Mouse (Mus musculus) adrenal gland, adult 8-10 months (tissue): ENCODE results near the gene Ctcf. TPM values are rescaled to one million over a fixed set of nuclear protein-coding genes. Genes with fewer than 3 reads are reported as not detected.

Experiments used
- DNase-seq: peaks from one replicate; pipeline ENCODE4 v3.0.0; 2022
- total RNA-seq, 4 experiments: library from RNA; stranded (reverse); gene quantifications; 2 replicates each; pipeline ENCODE4 v1.2.4; 2022

Gene Ctcf
- total RNA-seq, 4 experiments from 2014 or later, result 61.2 to 79.1 (median 67.7) TPM

DNA sequence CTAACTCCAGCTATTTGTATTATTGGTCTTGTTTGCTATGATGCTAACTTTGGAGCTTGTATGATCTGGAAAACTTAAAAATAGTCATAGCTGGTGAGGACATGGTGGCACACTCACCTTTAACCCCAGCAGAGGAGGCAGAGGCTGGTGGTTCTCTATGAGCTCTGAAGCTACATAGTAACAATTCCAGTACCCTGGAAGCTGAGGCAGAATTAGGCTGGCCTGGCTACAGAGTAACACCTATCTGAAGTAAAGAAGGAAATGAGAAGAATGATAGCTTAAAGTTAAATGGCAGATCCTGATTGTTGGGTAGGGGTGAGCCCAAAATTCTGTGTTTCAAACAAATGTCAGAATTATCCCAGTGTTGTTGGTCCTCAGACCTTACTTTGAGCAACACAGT is 21.3 kb downstream of the Ctcf start:
- DNase-seq, result no peak

DNA sequence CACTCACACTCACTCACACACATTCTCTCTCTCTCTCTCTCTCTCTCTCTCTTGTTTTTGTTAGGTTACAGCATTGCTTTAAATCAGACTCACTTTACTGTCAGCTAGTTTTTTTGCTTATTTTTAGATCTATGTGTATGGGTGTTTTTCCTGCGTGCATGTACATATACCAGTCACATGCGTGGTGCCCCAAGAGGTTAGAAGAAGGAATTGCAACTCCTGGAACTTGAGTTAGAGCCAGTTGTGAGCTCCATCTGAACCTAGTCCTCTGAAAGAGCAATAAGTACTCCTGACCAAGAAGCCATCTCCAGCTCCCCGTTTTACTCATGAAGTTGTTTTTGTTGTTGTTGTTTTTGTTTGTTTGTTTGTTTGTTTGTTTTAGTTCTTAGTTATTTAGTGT is 24.8 kb downstream of the Ctcf start:
- DNase-seq, result no peak

DNA sequence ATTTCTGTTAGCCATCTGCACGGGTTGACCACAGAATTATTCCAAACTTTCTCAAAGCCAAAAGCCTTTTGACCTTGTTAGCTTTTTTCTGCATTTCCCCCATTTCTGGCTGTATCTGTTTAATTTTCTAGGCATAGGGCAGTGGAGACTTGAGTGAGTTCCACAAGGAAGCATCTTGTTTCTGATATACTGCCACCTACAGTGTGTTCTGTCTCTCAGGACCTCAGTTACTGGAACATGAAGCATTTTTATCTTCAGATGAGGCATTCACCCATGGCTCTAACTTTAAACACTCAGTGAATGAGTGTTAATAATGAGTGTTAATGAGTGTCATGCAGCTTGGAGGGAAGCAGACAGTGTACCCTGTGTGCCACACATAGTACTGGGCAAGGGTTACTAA is 41.5 kb downstream of the Ctcf start:
- no peak for DNase-seq

DNA sequence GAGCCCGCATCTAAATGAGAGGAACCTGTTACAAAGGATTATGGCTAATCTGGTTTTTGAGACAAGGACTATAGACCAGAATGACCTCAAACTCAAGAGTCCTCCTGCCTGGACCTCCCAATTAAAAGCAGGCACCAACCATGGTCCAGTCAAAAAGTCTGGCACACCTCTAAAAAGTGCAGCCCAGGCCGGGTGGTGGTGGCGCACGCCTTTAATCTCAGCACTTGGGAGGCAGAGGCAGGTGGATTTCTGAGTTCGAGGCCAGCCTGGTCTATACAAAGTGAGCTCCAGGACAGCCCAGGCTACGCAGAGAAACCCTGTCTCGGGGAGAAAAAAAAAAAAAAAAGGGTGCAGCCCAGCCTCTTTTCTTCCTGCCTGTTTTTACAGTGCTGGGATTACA is 49.0 kb downstream of the Ctcf start:
- no peak for DNase-seq

DNA sequence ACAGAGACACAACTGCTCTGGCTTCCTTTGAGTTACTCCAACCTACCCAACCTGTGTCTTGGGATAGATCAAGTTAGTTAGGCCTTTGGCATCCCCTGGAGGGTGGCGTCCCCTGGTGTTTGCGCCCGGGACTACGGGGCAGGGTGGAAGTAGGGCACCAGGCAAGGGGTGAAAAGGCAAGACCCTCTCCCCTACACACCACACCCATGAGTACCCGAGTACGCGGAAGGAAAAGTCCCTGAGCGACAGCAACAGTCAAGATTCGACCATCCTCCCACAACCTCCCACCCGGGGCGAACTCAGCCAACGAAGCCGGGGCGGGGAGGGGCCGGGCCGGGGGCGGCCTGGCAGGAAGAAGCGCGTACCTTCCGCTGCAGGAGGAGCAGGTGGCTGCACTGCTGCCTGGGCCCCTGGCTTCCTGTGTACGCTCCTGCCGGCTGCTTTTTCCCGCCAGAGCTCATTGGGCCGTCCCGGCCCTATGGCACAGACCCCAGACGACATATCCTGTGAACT is 49.5 kb downstream of the Ctcf start, which contains the start of gene Carmil2:
Gene Carmil2 (plus strand): TSS at position 479 of the 513 bp plus-strand sequence.
- no peak for DNase-seq

DNA sequence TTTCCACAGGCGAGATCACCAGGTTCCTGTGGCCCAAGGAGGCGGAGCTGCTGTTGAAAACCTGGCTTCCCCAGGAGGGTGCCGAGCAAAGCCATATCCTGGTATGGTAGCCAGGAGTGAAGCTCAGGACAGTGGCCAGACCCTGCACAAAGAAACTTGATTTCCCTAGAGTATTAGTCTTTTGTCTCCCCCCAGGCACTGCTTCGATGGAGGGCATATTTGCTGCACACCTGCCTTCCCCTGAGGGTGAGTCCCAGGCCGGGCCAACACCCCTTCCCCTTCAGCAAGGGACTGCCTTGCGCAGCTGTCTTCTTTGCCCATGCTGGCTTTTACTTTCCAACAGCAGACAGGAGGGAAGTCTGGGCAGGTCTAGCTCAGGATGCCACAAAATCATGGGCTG is 50.2 kb downstream of the Ctcf start:
- no peak for DNase-seq

DNA sequence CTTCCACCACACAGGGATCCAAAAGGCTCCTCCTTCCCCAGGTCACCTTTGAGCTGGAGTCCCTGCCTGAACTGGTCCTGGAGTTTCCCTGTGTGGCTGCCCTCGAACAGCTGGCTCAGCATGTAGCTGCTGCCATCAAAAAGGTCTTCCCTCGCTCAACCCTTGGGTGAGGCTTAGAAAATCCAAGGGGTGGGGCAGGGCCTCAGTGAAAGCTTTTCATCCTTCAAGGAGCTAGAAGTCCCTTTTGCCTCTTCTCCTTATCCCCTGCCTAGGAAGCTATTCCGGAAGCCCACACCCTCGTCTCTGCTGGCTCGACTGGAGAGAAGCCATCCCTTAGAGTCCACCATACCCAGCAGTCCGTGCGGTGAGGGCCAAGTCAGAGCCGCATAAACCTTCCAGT is 51.1 kb downstream of the Ctcf start:
- no peak for DNase-seq

DNA sequence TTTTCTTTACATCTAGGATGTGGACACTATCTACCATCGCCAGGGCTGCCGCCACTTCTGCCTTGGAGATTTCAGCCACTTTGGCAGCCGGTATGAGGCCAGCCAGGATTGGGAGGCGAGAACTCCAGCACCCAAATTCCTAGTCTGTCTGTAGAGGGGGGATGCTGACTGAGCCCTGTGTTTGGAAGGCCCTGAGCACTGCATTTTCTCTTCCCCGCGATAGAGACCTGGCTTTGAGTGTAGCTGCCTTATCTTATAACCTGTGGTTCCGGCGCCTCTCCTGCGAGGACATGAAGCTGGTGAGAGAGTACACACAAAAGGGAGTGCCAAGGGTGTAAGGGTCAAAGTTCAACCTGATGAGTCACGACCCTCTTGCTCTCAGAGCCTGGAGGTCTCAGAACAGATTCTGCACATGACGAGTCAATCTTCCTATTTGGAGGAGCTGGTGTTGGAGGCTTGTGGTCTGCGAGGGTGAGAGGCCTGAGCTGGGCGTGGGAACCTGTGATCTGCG is 51.9 kb downstream of the Ctcf start:
- DNase-seq, result no peak

DNA sequence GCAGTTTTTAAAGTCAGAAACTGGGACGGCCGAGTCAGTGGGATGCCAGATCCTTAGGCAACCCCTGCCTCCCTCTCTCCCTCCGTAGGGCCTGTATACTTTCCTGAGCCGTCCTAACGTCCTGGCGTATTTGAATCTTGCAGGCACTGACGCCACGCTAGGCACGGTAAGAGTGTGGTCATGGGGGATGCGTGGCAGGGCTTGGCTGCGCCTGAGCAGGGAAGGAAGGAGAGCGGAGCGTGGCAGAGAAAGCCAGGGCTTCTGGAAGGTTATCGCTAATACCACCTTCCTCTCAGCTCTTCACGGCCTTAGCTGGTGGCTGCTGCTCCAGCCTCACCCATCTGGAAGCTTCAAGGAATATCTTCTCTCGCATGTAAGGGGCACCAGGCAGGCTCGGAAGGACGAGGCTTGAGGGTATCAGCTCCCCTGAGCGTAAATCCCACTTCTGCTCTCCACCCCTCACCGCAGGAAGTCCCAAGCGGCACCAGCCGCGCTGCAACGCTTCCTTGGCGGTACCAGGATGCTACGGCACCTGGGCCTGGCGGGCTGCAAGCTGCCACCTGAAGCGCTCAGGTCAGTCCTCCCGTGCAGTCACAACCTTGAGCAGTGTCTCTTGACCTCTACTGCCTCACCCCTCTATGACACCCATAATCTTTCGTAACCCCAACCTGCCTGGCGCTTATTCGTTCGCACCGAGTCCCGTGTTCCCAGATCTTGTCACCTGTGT is 53.1 kb downstream of the Ctcf start:
- no peak for DNase-seq

DNA sequence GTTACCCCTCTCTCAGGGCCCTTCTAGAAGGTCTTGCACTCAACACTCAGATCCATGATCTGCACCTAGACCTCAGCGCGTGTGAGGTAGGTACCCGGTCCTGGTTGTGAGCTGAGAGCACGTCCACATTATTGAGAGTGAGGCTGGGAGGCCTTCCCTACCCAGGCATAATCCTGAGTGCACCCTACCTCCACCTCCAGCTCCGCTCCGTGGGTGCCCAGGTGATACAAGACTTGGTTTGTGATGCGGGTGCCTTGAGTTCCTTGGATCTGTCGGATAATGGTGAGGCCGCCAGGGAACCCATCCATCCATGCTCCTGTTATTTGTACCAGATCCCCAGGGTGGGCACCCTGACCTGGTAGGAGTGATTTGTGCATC is 53.6 kb downstream of the Ctcf start:
- DNase-seq, result no peak

DNA sequence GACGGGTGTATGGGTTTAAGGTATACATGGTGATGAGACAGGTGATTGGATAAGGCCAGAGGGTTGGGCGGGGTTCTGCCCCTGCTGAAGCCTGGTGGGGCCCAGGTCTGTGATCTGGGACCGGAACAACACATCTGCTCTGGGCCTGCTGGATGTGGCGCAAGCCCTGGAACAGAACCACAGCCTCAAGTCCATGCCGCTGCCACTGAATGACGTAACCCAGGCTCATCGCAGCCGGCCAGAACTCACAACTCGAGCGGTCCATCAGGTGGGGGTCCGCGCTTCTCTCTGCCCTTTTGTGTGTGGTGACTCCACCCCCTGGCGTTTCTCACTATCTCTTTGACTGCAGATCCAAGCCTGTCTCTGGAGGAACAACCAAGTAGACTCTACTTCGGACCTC is 54.6 kb downstream of the Ctcf start:
- DNase-seq, result no peak

DNA sequence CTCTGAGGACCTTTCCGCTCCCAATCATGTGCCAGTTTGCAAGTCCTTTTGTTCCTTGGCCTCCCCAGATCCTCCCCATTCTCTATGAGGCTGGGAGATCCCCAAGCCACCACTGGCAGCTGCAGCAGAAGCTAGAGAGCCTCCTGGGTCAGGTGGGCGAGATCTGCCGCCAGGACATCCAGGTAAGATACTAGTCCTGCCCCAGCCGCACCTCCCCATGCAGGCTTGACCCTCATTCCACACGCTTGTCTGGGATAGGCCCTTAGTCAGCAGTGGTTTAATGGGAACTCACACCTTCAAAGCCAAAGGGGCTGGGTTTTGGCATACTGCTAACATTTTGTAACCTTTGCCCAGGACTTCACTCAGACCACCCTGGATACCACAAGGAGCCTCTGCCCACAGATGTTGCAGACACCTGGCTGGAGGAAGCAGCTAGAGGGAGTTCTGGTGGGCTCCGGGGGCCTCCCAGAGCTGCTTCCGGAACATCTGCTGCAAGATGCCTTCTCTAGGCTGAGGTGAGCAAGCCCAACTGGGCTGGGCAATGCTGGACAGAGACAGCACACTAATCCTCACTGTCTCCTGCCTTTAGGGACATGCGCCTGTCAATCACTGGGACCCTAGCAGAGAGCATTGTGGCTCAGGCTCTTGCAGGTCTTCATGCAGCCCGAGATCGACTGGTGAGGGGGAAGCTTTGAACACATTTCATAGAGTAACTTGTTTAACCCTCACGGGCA is 56.2 kb downstream of the Ctcf start:
- no peak for DNase-seq

DNA sequence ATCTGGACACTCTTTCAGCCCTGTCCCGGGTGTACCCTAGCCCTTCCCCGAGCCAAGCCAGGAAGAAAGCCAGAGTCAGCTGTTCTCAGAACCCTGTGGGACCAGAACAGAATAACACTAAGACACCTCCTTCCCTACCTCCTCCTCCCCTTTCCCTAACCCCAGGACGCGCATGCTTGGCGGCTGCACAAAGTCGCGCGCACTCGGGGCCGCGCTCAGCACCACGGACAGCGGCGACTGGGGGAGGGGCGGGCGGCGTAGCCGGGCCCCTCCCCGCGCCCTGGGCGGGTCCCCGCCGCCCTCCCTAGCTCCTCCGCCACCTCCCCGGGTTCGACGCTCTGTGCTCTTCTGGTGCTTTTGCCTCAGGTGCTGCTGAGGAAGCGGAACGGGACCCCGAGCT is 57.3 kb downstream of the Ctcf start:
- DNase-seq, result no peak

DNA sequence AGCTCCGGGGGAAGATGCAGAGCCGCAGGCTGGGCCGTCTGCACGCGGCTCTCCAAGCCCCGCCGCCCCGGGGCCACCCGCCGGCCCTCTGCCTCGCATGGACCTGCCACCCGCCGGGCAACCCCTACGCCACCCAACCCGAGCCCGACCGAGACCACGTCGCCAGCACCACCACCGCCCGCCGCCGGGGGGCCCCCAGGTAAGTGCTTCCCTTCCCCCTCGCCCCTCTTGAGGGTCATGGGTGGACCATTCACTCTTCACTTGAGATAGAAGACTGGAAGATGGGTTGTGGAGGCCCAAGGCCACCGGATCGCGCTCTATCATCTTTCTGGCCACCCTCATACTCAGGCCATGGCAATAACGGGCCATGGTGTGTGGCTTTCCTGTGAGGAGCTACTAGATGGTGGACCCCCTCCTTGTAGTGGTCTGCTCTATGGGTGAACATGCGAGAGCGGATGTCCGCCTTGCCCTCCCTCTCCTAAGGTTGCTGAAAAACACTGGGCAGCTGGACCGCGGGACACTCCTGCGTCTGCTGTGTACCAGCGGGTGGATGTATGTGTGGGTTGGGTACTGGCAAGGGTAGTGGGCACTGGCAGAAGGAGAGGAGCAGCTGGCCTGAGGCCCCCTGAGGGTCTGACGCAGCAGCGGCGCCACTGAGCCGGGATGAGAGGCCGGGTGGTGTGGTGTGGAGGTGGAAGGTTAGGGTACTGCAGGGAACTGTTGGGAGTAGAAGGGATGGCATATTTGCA is 57.9 kb downstream of the Ctcf start:
- no peak for DNase-seq

DNA sequence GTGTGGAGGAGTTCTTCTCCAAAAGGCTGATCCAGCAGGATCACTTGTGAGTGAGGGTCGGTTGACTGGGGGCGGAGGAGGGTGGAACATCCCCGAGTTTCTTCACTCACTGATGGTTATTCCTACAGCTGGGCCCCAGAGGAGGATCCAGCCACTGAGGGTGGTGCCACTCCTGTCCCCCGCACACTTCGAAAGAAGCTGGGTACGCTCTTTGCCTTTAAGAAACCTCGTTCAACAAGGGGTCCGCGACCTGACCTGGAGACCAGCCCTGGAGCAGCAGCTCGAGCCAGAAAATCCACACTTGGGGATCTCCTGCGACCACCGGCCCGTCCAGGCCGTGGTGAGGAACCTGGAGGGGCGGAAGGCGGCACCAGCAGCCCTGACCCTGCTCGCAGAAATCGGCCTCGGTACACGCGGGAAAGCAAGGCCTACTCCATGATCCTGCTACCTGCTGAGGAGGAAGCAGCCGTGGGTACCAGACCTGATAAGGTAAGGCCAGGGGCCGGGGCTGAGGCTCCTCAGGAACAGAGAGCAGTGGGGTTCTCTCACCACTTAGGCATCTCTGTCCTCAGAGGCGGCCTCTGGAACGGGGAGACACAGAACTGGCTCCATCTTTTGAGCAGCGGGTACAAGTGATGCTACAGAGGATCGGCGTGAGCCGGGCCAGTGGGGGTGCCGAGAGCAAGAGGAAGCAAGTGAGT is 58.9 kb downstream of the Ctcf start:
- no peak for DNase-seq

DNA sequence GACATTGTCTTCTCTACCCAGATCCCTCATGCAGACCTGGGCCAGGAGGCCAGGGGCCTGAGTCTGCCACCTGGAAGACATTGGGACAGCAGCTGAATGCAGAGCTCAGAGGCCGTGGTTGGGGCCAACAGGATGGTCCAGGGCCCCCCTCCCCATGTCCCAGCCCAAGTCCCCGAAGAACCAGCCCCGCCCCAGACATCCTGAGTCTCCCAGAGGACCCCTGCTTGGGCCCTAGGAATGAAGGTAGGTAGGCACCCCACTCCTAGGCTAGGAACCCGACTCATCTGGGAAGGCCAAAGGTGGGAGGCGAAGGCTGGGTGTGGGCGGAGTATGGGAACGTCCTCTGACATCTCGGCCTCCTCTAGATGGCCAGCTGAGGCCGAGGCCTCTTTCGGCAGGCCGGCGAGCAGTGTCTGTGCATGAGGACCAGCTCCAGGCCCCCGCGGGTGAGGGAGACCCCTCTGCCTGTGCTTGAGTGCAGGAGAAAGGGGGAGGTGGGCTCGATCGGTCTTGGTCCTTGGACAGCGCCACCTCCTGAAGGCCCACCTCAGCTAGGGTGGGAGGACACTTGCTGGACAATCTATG is 60.9 kb downstream of the Ctcf start:
- no peak for DNase-seq

DNA sequence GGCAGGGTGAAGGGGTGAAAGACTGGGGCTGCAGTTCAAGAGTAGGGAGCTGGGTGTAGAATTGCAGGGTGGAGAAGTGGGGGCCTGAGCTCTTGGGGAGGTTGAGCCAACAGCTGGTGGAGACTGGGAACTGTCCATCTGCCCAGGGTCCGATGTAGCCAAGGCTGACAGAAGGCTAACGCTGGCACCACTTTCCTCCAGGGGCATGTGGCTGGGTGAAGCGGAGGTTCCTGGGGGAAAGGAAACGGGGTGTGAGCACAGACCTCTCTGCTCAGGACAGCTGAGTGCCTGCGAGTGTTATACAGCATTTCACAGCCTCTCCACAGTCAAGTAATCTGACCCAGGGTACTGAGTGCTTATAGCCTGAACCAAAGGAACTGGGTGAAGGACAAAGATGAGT is 62.4 kb downstream of the Ctcf start:
- DNase-seq, result no peak

DNA sequence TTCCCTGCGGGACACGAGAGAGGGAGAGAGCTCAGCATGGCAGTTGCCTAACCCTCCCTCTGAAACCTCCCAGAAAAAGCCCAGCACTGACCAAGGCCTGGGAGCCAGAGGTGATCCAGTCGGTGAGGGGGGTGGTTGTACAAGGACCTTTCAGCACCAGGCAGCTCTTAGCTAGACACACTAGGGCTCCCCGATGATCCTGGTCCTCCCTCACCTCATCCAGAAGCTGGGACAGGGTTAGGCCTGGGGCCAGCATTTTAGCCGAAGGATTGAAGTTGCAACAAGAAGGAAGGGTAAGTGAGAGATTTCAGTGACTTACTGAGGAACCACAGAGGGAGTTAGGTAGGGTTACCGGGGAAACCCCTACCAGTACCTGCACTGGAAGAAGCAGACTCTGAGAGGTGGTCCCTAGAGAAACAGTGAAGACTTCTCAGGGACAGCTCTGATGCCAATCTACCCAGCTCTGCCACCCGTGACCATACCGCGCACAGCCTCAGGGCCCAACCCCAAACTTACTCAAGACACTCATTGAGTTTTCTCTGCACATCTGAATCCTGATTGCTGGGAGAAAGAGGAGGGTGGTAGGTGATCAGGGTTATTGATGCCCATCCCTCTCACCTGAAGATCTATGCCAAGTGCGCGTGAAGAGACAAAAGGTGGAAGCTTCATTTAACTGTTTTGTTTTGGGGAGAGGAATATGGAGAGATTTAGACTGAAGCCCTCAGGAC is 63.3 kb downstream of the Ctcf start:
- no peak for DNase-seq

DNA sequence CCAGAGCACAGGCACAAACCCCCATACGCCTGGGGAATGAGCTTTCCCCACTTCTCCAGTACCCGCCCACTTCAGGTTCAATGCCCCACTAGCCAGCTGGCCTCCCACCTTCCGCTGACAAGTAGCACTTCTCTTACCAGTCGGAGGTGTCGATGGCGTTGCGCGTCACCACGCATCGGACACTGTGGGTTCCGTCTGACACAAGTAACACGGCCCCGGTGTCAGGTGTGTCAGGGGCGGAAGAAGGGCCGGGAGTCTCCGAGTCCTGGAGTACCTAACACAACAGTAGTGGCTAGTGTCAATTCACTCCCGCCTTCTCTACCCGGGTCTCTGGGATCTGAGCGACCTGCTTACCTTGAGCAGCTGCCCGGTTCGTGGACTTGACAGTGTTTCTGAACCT is 64.2 kb downstream of the Ctcf start:
- DNase-seq, result no peak

DNA sequence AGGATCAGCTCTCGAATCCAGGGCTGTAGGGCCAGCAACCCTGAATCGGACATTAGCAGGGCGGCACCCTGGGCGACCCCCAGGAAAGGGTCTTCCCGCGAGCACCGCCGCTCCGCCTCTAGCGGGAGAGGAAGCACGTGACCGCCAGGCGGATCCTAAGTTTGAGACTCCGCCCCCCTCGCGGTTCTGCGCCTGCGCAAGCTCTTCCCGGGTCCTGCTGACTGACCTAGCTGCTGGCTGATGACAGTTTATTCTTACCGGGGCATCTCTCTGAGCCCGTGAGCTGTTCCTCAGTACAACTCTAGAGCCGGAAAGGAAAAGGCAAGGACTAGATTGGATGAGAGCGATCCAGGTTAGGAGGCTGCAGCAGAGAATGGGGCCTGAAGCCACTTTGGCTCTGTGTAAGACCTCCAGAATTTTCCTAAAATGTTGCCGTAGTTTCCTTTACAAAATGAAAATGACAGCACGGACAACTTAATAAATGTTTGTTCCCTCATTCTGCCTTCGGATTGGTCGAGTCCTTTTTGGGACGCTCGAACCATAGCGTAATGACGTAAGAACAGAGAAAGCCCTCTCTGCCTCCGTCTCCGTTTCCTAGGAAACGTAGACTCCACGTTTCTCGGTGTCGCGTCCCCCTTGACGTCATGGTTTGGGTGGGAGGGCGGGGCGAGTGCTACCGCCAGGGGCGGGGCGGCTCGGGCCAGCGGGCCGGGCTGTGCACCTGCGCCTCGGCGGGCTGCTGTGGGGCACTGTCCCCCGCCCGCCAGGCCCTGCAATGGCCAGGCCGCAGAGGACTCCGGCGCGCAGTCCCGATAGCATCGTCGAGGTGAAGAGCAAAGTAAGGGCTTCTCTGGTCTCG is 64.8 kb downstream of the Ctcf start, which contains the start of the genes Acd and Pard6a:
Gene Acd (minus strand): TSS at position 137 of the 859 bp plus-strand sequence.
Gene Pard6a (plus strand): TSS at position 183 of the 859 bp plus-strand sequence.
- peak; percentile 91 for DNase-seq
